Mouse (Mus musculus) testis, postnatal 14 days (tissue): ENCODE measurements at regions not wholly inside any gene's neighbourhood (a gene's known extent, or its start where the extent isn't known, plus 50 kb on each side); places are given as distances from the start of the nearest gene placed in this dataset.
A peak's percentile ranks its signal among the peaks of the same experiment; 100 is the strongest.

ENCODE experiments used
- DNase-seq: peaks from one replicate; pipeline ENCODE4 v3.0.0; 2021; ENCODE audit warnings: low spot score

- DNase-seq: no peak
These were observed 62.9 kb downstream of the Fam84a start for GRCm38 (mm10) chr12:14088960-14089359.

- no peak for DNase-seq
These were observed 69.1 kb downstream of the Fam84a start for GRCm38 (mm10) chr12:14082771-14083170.

- DNase-seq: no peak
These were observed 72.0 kb downstream of the Fam84a start for GRCm38 (mm10) chr12:14079892-14080291.

- peak; percentile 3 for DNase-seq
These were observed 82.8 kb downstream of the Fam84a start for GRCm38 (mm10) chr12:14069049-14069448.

- no peak for DNase-seq
These were observed 86.5 kb downstream of the Fam84a start for GRCm38 (mm10) chr12:14065401-14065800.

GRCm38 (mm10) chr12:14063276-14063675, 88.6 kb downstream of the Fam84a start:
- DNase-seq: no peak

- no peak for DNase-seq
These were observed 95.7 kb downstream of the Fam84a start for GRCm38 (mm10) chr12:14056116-14056515.

GRCm38 (mm10) chr12:14032363-14032762, 119.5 kb downstream of the Fam84a start:
- DNase-seq: no peak

- DNase-seq: no peak
These were observed 136.6 kb downstream of the Fam84a start for GRCm38 (mm10) chr12:14015271-14015670.

GRCm38 (mm10) chr12:14005991-14006390, 145.9 kb downstream of the Fam84a start:
- DNase-seq: no peak

- DNase-seq: no peak
These were observed 150.2 kb downstream of the Fam84a start for GRCm38 (mm10) chr12:14001672-14002071.

GRCm38 (mm10) chr12:13984396-13984776, 167.5 kb downstream of the Fam84a start:
- no peak for DNase-seq

GRCm38 (mm10) chr12:13983631-13984395, 168.0 kb downstream of the Fam84a start:
- no peak for DNase-seq

- no peak for DNase-seq
These were observed 187.3 kb downstream of the Fam84a start for GRCm38 (mm10) chr12:13964537-13964936.

- DNase-seq: no peak
These were observed 212.4 kb downstream of the Fam84a start for GRCm38 (mm10) chr12:13939494-13939893.

- DNase-seq: no peak
These were observed 230.8 kb downstream of the Fam84a start for GRCm38 (mm10) chr12:13921066-13921465.

GRCm38 (mm10) chr12:13883317-13883716, 268.5 kb downstream of the Fam84a start:
- DNase-seq: no peak

- no peak for DNase-seq
These were observed 282.7 kb downstream of the Fam84a start for GRCm38 (mm10) chr12:13869161-13869560.

- no peak for DNase-seq
These were observed 290.6 kb downstream of the Fam84a start for GRCm38 (mm10) chr12:13861226-13861625.

- peak; percentile 5 for DNase-seq
These were observed 307.0 kb downstream of the Fam84a start for GRCm38 (mm10) chr12:13844532-13845485.

GRCm38 (mm10) chr12:13843423-13844080, 308.3 kb downstream of the Fam84a start:
- no peak for DNase-seq

GRCm38 (mm10) chr12:13841238-13841637, 310.6 kb downstream of the Fam84a start:
- DNase-seq: no peak
